Mouse (Mus musculus) kidney, adult 2 months (tissue): ENCODE data around the gene Capn5.

Experiments used
- CTCF ChIP-seq: fragments of 200-500 bp; conservative IDR thresholded peaks from 2 replicates; pipeline ENCODE4 v1.5.1; 2011; ENCODE audit warnings: low read depth, mild to moderate bottlenecking, control low read depth, low read length, moderate library complexity, mixed read lengths; ENCODE audit not compliant: insufficient read depth, insufficient read length
- POLR2A ChIP-seq: fragments of 200-500 bp; IDR thresholded peaks from one replicate; pipeline ENCODE4 v1.6.1; 2011; ENCODE audit warnings: low read depth, low read length, control low read depth

DNA sequence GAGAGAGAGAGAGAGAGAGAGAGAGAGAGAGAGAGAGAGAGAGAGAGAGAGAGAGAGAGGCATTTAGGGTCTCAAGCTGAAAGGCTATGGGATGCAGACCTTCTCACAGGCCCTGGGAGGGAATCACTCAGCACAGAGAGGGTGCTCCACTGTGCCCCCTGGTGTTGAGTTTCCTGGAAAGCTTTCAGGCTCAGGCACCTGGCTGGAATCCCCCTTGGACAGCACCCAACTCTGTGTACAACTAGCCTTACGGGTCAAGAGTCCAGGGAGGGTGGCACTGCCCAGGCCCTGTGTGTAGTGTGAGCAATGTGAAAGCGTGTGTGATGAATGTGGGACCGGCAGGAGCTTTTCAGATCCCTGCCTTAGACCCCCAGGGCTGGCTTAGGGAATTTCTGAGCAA lies 36.9 kb downstream of the Capn5 start:
- peak; percentile 67 for TF ChIP-seq CTCF
- no peak for TF ChIP-seq POLR2A
